ENCODE assay signal across 12 mouse cellular contexts in genomic region chr5:53496846-53497549, GRCm38 (mm10). TPM values are rescaled to one million over a fixed set of nuclear protein-coding genes. Genes with fewer than 3 reads are reported as not detected.
DNase-seq lines count a peak whose midpoint lies in the region; ATAC-seq and TF ChIP-seq lines count a peak whose summit lies in the region.
"Had no signal": no experiment of that assay in that cellular context is flagged by ENCODE, and none has a peak within 500 bp of the region (broad histone marks: within the 10 kb centered on the region; RNA-seq: fewer than 3 reads in every experiment).

No protein-coding gene starts in this region.

- intact Hi-C loops in heart, postnatal 25 days (cut with DNase I), result no loop called here

- TF ChIP-seq POLR2A in thymus, adult 2 months (IDR thresholded peaks at IDR 0.05; ENCODE audit: control insufficient read depth, extremely low read depth, insufficient read depth, low read length, poor library complexity), result no peak

- DNase-seq in heart, adult 18-20 months, result peak; percentile 79 to 81
- DNase-seq in NIH3T3 (ENCODE audit: low read depth), result peak; percentile 75
- DNase-seq in heart, postnatal 25 days (ENCODE audit: low spot score), result peak; percentile 51
- no peak for DNase-seq in thymus, adult 2 months
- DNase-seq: adrenal gland, postnatal 14 days; cerebellum, adult 11 months had no signal

- H3K4me1 ChIP-seq in heart, embryonic 12.5 days (replicated peaks), result 0 out of 2 replicates have a peak, but pooled peaks cover 2% of the 10 kb centered on the region
- peaks cover 8% of the 10 kb centered on the region; the same call in 1 of the 2 replicates for H3K4me1 ChIP-seq in lung, embryonic 16.5 days (replicated peaks; ENCODE audit: control insufficient read depth, insufficient read depth, low read length)
- H3K4me1 ChIP-seq in thymus, adult 2 months (replicated peaks; ENCODE audit: control insufficient read depth, insufficient read depth, low read length), result no peaks in the 10 kb centered on the region
- 0 out of 2 replicates have a peak, but pooled peaks cover 7% of the 10 kb centered on the region for H3K4me1 ChIP-seq in forebrain, embryonic 12.5 days
- peaks cover 17% of the 10 kb centered on the region; the same call in 1 of the 2 replicates for H3K4me1 ChIP-seq in forebrain, embryonic 13.5 days
- H3K4me1 ChIP-seq: stomach, embryonic 15.5 days had no signal

- no peak overlapping the region for H3K4me2 ChIP-seq in heart, embryonic 12.5 days
- H3K4me2 ChIP-seq in lung, embryonic 16.5 days (ENCODE audit: low read depth, low read length), result no peak overlapping the region
- H3K4me2 ChIP-seq in forebrain, embryonic 12.5 days, result no peak overlapping the region
- no peak overlapping the region for H3K4me2 ChIP-seq in forebrain, embryonic 13.5 days
- H3K4me2 ChIP-seq: stomach, embryonic 15.5 days had no signal

- no peak overlapping the region for H3K27ac ChIP-seq in heart, embryonic 12.5 days (ENCODE audit: poor library complexity, severe bottlenecking)
- H3K27ac ChIP-seq in lung, embryonic 16.5 days (ENCODE audit: low read length), result peak overlapping the region; percentile 23; the same call in 1 of the 2 replicates
- H3K27ac ChIP-seq in thymus, adult 2 months (ENCODE audit: control insufficient read depth, insufficient read depth, low read length), result no peak overlapping the region
- no peak overlapping the region for H3K27ac ChIP-seq in forebrain, embryonic 12.5 days
- no peak overlapping the region for H3K27ac ChIP-seq in forebrain, embryonic 13.5 days
- H3K27ac ChIP-seq: stomach, embryonic 15.5 days had no signal

- no peak; the same call in 1 of the 2 replicates for ATAC-seq in heart, embryonic 12.5 days (ENCODE audit: insufficient number of reproducible peaks, low FRiP score)
- ATAC-seq in lung, embryonic 16.5 days (ENCODE audit: low read depth), result peak; percentile 81
- ATAC-seq in forebrain, embryonic 12.5 days (ENCODE audit: low FRiP score), result no peak
- ATAC-seq in forebrain, embryonic 13.5 days, result no peak
- ATAC-seq: midbrain, embryonic 16.5 days had no signal

- H3K9ac ChIP-seq in heart, embryonic 12.5 days, result no peak overlapping the region
- H3K9ac ChIP-seq in lung, embryonic 16.5 days (ENCODE audit: low read length), result no peak overlapping the region
- H3K9ac ChIP-seq in forebrain, embryonic 12.5 days, result no peak overlapping the region
- H3K9ac ChIP-seq in forebrain, embryonic 13.5 days, result no peak overlapping the region
- H3K9ac ChIP-seq: stomach, embryonic 15.5 days had no signal

- H3K27me3 ChIP-seq in heart, embryonic 12.5 days (replicated peaks), result peaks cover 15% of the 10 kb centered on the region; the same call in 1 of the 2 replicates
- H3K27me3 ChIP-seq in lung, embryonic 16.5 days (ENCODE audit: control insufficient read depth, insufficient read depth, low read depth, low read length), result no peaks in the 10 kb centered on the region
- H3K27me3 ChIP-seq in thymus, adult 2 months (ENCODE audit: control insufficient read depth, insufficient read depth, low read length), result no peaks in the 10 kb centered on the region
- H3K27me3 ChIP-seq in forebrain, embryonic 12.5 days, result no peaks in the 10 kb centered on the region
- no peaks in the 10 kb centered on the region for H3K27me3 ChIP-seq in forebrain, embryonic 13.5 days
- H3K27me3 ChIP-seq: stomach, embryonic 15.5 days had no signal

- no peak overlapping the region for H3K4me3 ChIP-seq in heart, embryonic 12.5 days
- no peak overlapping the region for H3K4me3 ChIP-seq in lung, embryonic 16.5 days (ENCODE audit: low read length)
- H3K4me3 ChIP-seq in thymus, adult 2 months (ENCODE audit: control insufficient read depth, insufficient read depth, low read length), result no peak overlapping the region
- H3K4me3 ChIP-seq in forebrain, embryonic 12.5 days (replicated peaks), result no peak overlapping the region
- H3K4me3 ChIP-seq in forebrain, embryonic 13.5 days, result no peak overlapping the region
- H3K4me3 ChIP-seq: stomach, embryonic 15.5 days had no signal

- TF ChIP-seq CTCF in thymus, adult 2 months (IDR thresholded peaks at IDR 0.05; ENCODE audit: borderline replicate concordance, control insufficient read depth, extremely low read depth, insufficient read depth, low read length, poor library complexity), result no peak

- no peaks in the 10 kb centered on the region for H3K36me3 ChIP-seq in heart, embryonic 12.5 days
- no peaks in the 10 kb centered on the region for H3K36me3 ChIP-seq in lung, embryonic 16.5 days (ENCODE audit: control insufficient read depth, insufficient read depth, low read length)
- no peaks in the 10 kb centered on the region for H3K36me3 ChIP-seq in thymus, adult 2 months (ENCODE audit: control insufficient read depth, insufficient read depth, low read length)
- H3K36me3 ChIP-seq in forebrain, embryonic 12.5 days (replicated peaks), result no peaks in the 10 kb centered on the region
- no peaks in the 10 kb centered on the region for H3K36me3 ChIP-seq in forebrain, embryonic 13.5 days (ENCODE audit: poor library complexity, severe bottlenecking)
- H3K36me3 ChIP-seq: stomach, embryonic 15.5 days had no signal

- no peaks in the 10 kb centered on the region for H3K9me3 ChIP-seq in heart, embryonic 12.5 days (replicated peaks)
- H3K9me3 ChIP-seq in lung, embryonic 16.5 days (ENCODE audit: control insufficient read depth, low read length), result no peaks in the 10 kb centered on the region
- H3K9me3 ChIP-seq in forebrain, embryonic 12.5 days, result no peaks in the 10 kb centered on the region
- no peaks in the 10 kb centered on the region for H3K9me3 ChIP-seq in forebrain, embryonic 13.5 days (replicated peaks)
- H3K9me3 ChIP-seq: stomach, embryonic 15.5 days had no signal

- 63% methylated on average over 9 of the region's 9 CpGs for WGBS in heart, embryonic 12.5 days
- 27% methylated on average over 9 of the region's 9 CpGs for WGBS in lung, embryonic 16.5 days
- 90% methylated on average over 9 of the region's 9 CpGs for WGBS in thymus, adult 2 months
- 89% methylated on average over 9 of the region's 9 CpGs for WGBS in forebrain, embryonic 12.5 days
- 85% methylated on average over 9 of the region's 9 CpGs for WGBS in forebrain, embryonic 13.5 days

RNA-seq across cellular contexts. Expression of gene Rbpj, which starts 31.0 kb away (rescaled TPM):
- total RNA-seq in heart, adult 18-20 months (2021), result 10 to 100 TPM; 17.5 to 22.4 TPM
- 26.2 and 27.0 TPM in 2 replicates for polyA plus RNA-seq in heart, embryonic 12.5 days (2016; fragmentation: Nextera tagmentation; extraction: Ambion mirVana)
- total RNA-seq in heart, postnatal 25 days (2021), result 10 to 100 TPM; 23.4 to 32.5 TPM
- polyA plus RNA-seq in lung, embryonic 16.5 days (2015; fragmentation: Nextera tagmentation; extraction: Ambion mirVana), result 38.1 and 42.4 TPM in 2 replicates
- 25.0 and 25.7 TPM in 2 replicates for polyA plus RNA-seq in thymus, adult 2 months (2012; rRNA removed)
- polyA plus RNA-seq in forebrain, embryonic 12.5 days (2016; fragmentation: Nextera tagmentation; extraction: Ambion mirVana), result 67.9 and 70.6 TPM in 2 replicates
- 48.7 and 48.8 TPM in 2 replicates for polyA plus RNA-seq in forebrain, embryonic 13.5 days (2015; fragmentation: Nextera tagmentation; extraction: Ambion mirVana)
